Mouse (Mus musculus) brain, embryonic 14.5 days (tissue): ENCODE results near the gene Pafah1b1.

Experiments used
- CTCF ChIP-seq: fragments of 200-500 bp; IDR thresholded peaks from 2 replicates; pipeline ENCODE4 v1.5.1; 2012; ENCODE audit warnings: inconsistent platforms, mild to moderate bottlenecking, moderate library complexity, borderline replicate concordance; ENCODE audit not compliant: insufficient read depth, insufficient read length; ENCODE audit errors: extremely low read depth
- POLR2A ChIP-seq: fragments of 200-500 bp; IDR thresholded peaks from 2 replicates; pipeline ENCODE4 v1.6.1; 2012; ENCODE audit warnings: mild to moderate bottlenecking, inconsistent platforms, borderline replicate concordance; ENCODE audit not compliant: poor library complexity, insufficient read depth, insufficient read length, severe bottlenecking; ENCODE audit errors: extremely low read depth

GRCm38 (mm10) chr11:74699505-74699904 lies 25.0 kb downstream of the Pafah1b1 start:
- TF ChIP-seq POLR2A, result no peak
- TF ChIP-seq CTCF, result no peak
